Mouse (Mus musculus): Measurements from ENCODE around the gene Lce1h. TPM values are rescaled to one million over a fixed set of nuclear protein-coding genes. Genes with fewer than 3 reads are reported as not detected.

Lce1h gene
- polyA plus RNA-seq, 1 experiment from 2014 or later, result not detected

Other genes starting within 250 kb of the Lce1h start
- gene 2310046K23Rik, start 230.6 kb downstream of the Lce1h start, polyA plus RNA-seq (2015; fragmentation: Nextera tagmentation; extraction: Ambion mirVana), result not detected in 2 replicates
- gene Ivl, start 191.3 kb downstream of the Lce1h start, polyA plus RNA-seq (2015; fragmentation: Nextera tagmentation; extraction: Ambion mirVana), result 0.22 and 0.61 TPM in 2 replicates
- gene Smcp, start 176.1 kb downstream of the Lce1h start, polyA plus RNA-seq (2015; fragmentation: Nextera tagmentation; extraction: Ambion mirVana), result not detected in 2 replicates
- gene 2210017I01Rik, start 157.6 kb downstream of the Lce1h start, polyA plus RNA-seq (2015; fragmentation: Nextera tagmentation; extraction: Ambion mirVana), result not detected in 2 replicates
- not detected in 2 replicates for gene Lce6a, start 143.4 kb downstream of the Lce1h start, polyA plus RNA-seq (2015; fragmentation: Nextera tagmentation; extraction: Ambion mirVana)
- gene Lce1a1, start 116.8 kb downstream of the Lce1h start, polyA plus RNA-seq (2015; fragmentation: Nextera tagmentation; extraction: Ambion mirVana), result not detected in 2 replicates
- gene Lce1b, start 108.1 kb downstream of the Lce1h start, polyA plus RNA-seq (2015; fragmentation: Nextera tagmentation; extraction: Ambion mirVana), result not detected in 2 replicates
- not detected in 2 replicates for gene Lce1a2, start 94.8 kb downstream of the Lce1h start, polyA plus RNA-seq (2015; fragmentation: Nextera tagmentation; extraction: Ambion mirVana)
- gene Lce1c, start 85.8 kb downstream of the Lce1h start, polyA plus RNA-seq (2015; fragmentation: Nextera tagmentation; extraction: Ambion mirVana), result not detected in 2 replicates
- not detected in 2 replicates for gene Lce1d, start 77.9 kb downstream of the Lce1h start, polyA plus RNA-seq (2015; fragmentation: Nextera tagmentation; extraction: Ambion mirVana)
- gene Lce1e, start 56.0 kb downstream of the Lce1h start, polyA plus RNA-seq (2015; fragmentation: Nextera tagmentation; extraction: Ambion mirVana), result not detected in 2 replicates
- not detected in 2 replicates for gene Lce1f, start 44.7 kb downstream of the Lce1h start, polyA plus RNA-seq (2015; fragmentation: Nextera tagmentation; extraction: Ambion mirVana)
- not detected in 2 replicates for gene Gm38119, start 26.0 kb downstream of the Lce1h start, polyA plus RNA-seq (2015; fragmentation: Nextera tagmentation; extraction: Ambion mirVana)
- gene Lce1g, start 12.7 kb downstream of the Lce1h start, polyA plus RNA-seq (2015; fragmentation: Nextera tagmentation; extraction: Ambion mirVana), result not detected in 2 replicates
- gene Lce1i, start 13.8 kb upstream of the Lce1h start, polyA plus RNA-seq (2015; fragmentation: Nextera tagmentation; extraction: Ambion mirVana), result not detected in 2 replicates
- not detected in 2 replicates for gene Lce1j, start 25.4 kb upstream of the Lce1h start, polyA plus RNA-seq (2015; fragmentation: Nextera tagmentation; extraction: Ambion mirVana)
- gene Lce1k, start 42.8 kb upstream of the Lce1h start, polyA plus RNA-seq (2015; fragmentation: Nextera tagmentation; extraction: Ambion mirVana), result not detected in 2 replicates
- gene Kprp, start 62.2 kb upstream of the Lce1h start, polyA plus RNA-seq (2015; fragmentation: Nextera tagmentation; extraction: Ambion mirVana), result not detected in 2 replicates
- not detected in 2 replicates for gene Lce1l, start 86.2 kb upstream of the Lce1h start, polyA plus RNA-seq (2015; fragmentation: Nextera tagmentation; extraction: Ambion mirVana)
- not detected in 2 replicates for gene 2310050C09Rik, start 105.2 kb upstream of the Lce1h start, polyA plus RNA-seq (2015; fragmentation: Nextera tagmentation; extraction: Ambion mirVana)
- gene Lce3a, start 161.2 kb upstream of the Lce1h start, polyA plus RNA-seq (2015; fragmentation: Nextera tagmentation; extraction: Ambion mirVana), result not detected in 2 replicates
- not detected in 2 replicates for gene Lce3b, start 167.9 kb upstream of the Lce1h start, polyA plus RNA-seq (2015; fragmentation: Nextera tagmentation; extraction: Ambion mirVana)
- gene Lce3c, start 179.4 kb upstream of the Lce1h start, polyA plus RNA-seq (2015; fragmentation: Nextera tagmentation; extraction: Ambion mirVana), result not detected in 2 replicates
- gene Lce3d, start 192.3 kb upstream of the Lce1h start, polyA plus RNA-seq (2015; fragmentation: Nextera tagmentation; extraction: Ambion mirVana), result not detected in 2 replicates
- not detected in 2 replicates for gene Lce3e, start 202.0 kb upstream of the Lce1h start, polyA plus RNA-seq (2015; fragmentation: Nextera tagmentation; extraction: Ambion mirVana)
- gene Lce3f, start 227.2 kb upstream of the Lce1h start, polyA plus RNA-seq (2015; fragmentation: Nextera tagmentation; extraction: Ambion mirVana), result not detected in 2 replicates

All from kidney, embryonic 15.5 days (tissue).